Mouse (Mus musculus) midbrain, postnatal 0 days (tissue): ENCODE measurements around the gene Sirt6. TPM values are rescaled to one million over a fixed set of nuclear protein-coding genes. Genes with fewer than 3 reads are reported as not detected.

Experiments used
- ATAC-seq: fragments of 200-750 bp; cut with Nextera tagmentation; 2 replicates; pipeline ENCODE4 v1.8.0; 2017; ENCODE audit warnings: moderate number of reproducible peaks, mild to moderate bottlenecking, moderate TSS enrichment, moderate library complexity; ENCODE audit not compliant: low FRiP score
- DNase-seq: peaks from one replicate; pipeline ENCODE4 v3.0.0-alpha.2; 2015; ENCODE audit warnings: low spot score
- H3K27ac ChIP-seq: fragments of 300-500 bp; sonication (generic); 2 replicates; pipeline ENCODE4 v1.5.1; 2014; ENCODE audit warnings: low read depth, mild to moderate bottlenecking, low read length, mixed read lengths
- H3K27me3 ChIP-seq: fragments of 300-500 bp; sonication (generic); 2 replicates; pipeline ENCODE4 v1.6.1; 2014; ENCODE audit warnings: low read length, control low read depth, mixed read lengths; ENCODE audit not compliant: insufficient read depth
- H3K36me3 ChIP-seq: fragments of 300-500 bp; sonication (generic); 2 replicates; pipeline ENCODE4 v1.6.1; 2014; ENCODE audit warnings: low read length, control low read depth, mixed read lengths; ENCODE audit not compliant: insufficient read depth
- H3K4me1 ChIP-seq: fragments of 300-500 bp; sonication (generic); 2 replicates; pipeline ENCODE4 v1.6.1; 2014; ENCODE audit warnings: mild to moderate bottlenecking, control low read depth, antibody characterized with exemption, low read length, mixed read lengths; ENCODE audit not compliant: insufficient read depth
- H3K4me2 ChIP-seq: fragments of 300-500 bp; sonication (generic); 2 replicates; pipeline ENCODE4 v1.6.1; 2014; ENCODE audit warnings: low read depth, mild to moderate bottlenecking, low read length, mixed read lengths; ENCODE audit not compliant: poor library complexity, severe bottlenecking
- H3K4me3 ChIP-seq: fragments of 300-500 bp; sonication (generic); 2 replicates; pipeline ENCODE4 v1.5.1; 2014; ENCODE audit warnings: low read depth, mild to moderate bottlenecking, low read length, moderate library complexity
- H3K9ac ChIP-seq: fragments of 300-500 bp; sonication (generic); replicated peaks from 2 replicates; pipeline ENCODE4 v1.6.1; 2014; ENCODE audit warnings: mild to moderate bottlenecking, low read length, moderate library complexity, mixed read lengths; ENCODE audit not compliant: poor library complexity, severe bottlenecking
- H3K9me3 ChIP-seq: fragments of 300-500 bp; sonication (generic); 2 replicates; pipeline ENCODE4 v1.6.1; 2016; ENCODE audit warnings: low read length, control low read depth
- CTCF ChIP-seq: IDR thresholded peaks from 2 replicates; pipeline ENCODE4 v1.5.1; 2016; ENCODE audit warnings: antibody characterized with exemption, mild to moderate bottlenecking
- WGBS: fragments of 180-500 bp; shearing (Covaris S2); extraction: QIAGEN DNeasy Blood & Tissue Kit; methylation state at CpG from one replicate; pipeline ENCODE4 v1.1.7; 2014; 5-methylcytosine and 5-hydroxymethylcytosine counted together
- polyA plus RNA-seq: library from polyadenylated mRNA; unstranded; fragments of >200 nt; fragmentation: Nextera tagmentation; extraction: Ambion mirVana; gene quantifications from 2 replicates; pipeline ENCODE4 v1.2.1, GENCODE M21; 2015
- total RNA-seq: library from RNA; depleted of rRNA; stranded (reverse); fragments of >200 nt; gene quantifications from 2 replicates; pipeline ENCODE4 v1.2.3, GENCODE M21; 2014

Sirt6 gene
- total and polyA plus RNA-seq, 2 experiments from 2014 or later, result 33.8 to 41.0 TPM

GRCm38 (mm10) chr10:81615486-81615885 lies 12.1 kb downstream of the Sirt6 start:
- no peak overlapping the region for H3K9ac ChIP-seq
- TF ChIP-seq CTCF, result no peak
- no peaks in the 10 kb centered on the region for H3K36me3 ChIP-seq
- no peak for ATAC-seq
- DNase-seq, result no peak
- 76% methylated on average over 6 of the region's 6 CpGs for WGBS
- H3K9me3 ChIP-seq, result no peaks in the 10 kb centered on the region
- no peaks in the 10 kb centered on the region for H3K4me1 ChIP-seq
- no peaks in the 10 kb centered on the region for H3K27me3 ChIP-seq
- H3K4me3 ChIP-seq, result no peak overlapping the region
- H3K27ac ChIP-seq, result no peak overlapping the region
- no peak overlapping the region for H3K4me2 ChIP-seq

GRCm38 (mm10) chr10:81612779-81613178 lies 14.8 kb downstream of the Sirt6 start:
- TF ChIP-seq CTCF, result no peak
- 71% methylated on average over 3 of the region's 3 CpGs for WGBS

GRCm38 (mm10) chr10:81608308-81608707 lies 19.3 kb downstream of the Sirt6 start:
- H3K4me2 ChIP-seq, result no peak overlapping the region
- H3K36me3 ChIP-seq, result no peaks in the 10 kb centered on the region
- H3K27ac ChIP-seq, result no peak overlapping the region
- H3K9ac ChIP-seq, result no peak overlapping the region
- 0 out of 2 replicates have a peak, but pooled peaks cover 4% of the 10 kb centered on the region for H3K4me1 ChIP-seq
- H3K4me3 ChIP-seq, result no peak overlapping the region
- DNase-seq (no peak), ATAC-seq (no peak)
- 96% methylated on average over 1 of the region's 1 CpGs for WGBS
- peak; percentile 57 for TF ChIP-seq CTCF
- H3K9me3 ChIP-seq, result no peaks in the 10 kb centered on the region
- no peaks in the 10 kb centered on the region for H3K27me3 ChIP-seq

More at GRCm38 (mm10) chr10:81612779-81613178, 14.8 kb downstream of the Sirt6 start:
- no peaks in the 10 kb centered on the region for H3K27me3 ChIP-seq
- ATAC-seq (no peak), DNase-seq (no peak)
- H3K4me1 ChIP-seq, result no peaks in the 10 kb centered on the region
- H3K9ac ChIP-seq, result no peak overlapping the region
- no peak overlapping the region for H3K4me2 ChIP-seq
- no peaks in the 10 kb centered on the region for H3K9me3 ChIP-seq
- no peaks in the 10 kb centered on the region for H3K36me3 ChIP-seq
- no peak overlapping the region for H3K4me3 ChIP-seq
- H3K27ac ChIP-seq, result no peak overlapping the region

GRCm38 (mm10) chr10:81605974-81606751 lies 21.4 kb downstream of the Sirt6 start, which contains the start of gene BC025920:
Gene BC025920, plus strand, starts transcription at chr10:81606270.
- H3K36me3 ChIP-seq, result no peaks in the 10 kb centered on the region
- H3K4me2 ChIP-seq, result peak within 1 kb of the TSS; percentile 53
- ATAC-seq (peak; percentile 88), DNase-seq (peak; percentile 99)
- TF ChIP-seq CTCF, result peak; percentile 14; the same call in 1 of the 2 replicates
- H3K9ac ChIP-seq, result peak within 1 kb of the TSS; percentile 52; the same call in 1 of the 2 replicates
- H3K4me3 ChIP-seq, result peak within 1 kb of the TSS; percentile 38
- H3K27me3 ChIP-seq, result no peaks in the 10 kb centered on the region
- peak within 1 kb of the TSS; percentile 87 for H3K27ac ChIP-seq
- H3K4me1 ChIP-seq, result peaks cover 4% of the 10 kb centered on the region; the same call in 1 of the 2 replicates
- WGBS, result under 1% methylated on average over 39 of the region's 39 CpGs
- no peaks in the 10 kb centered on the region for H3K9me3 ChIP-seq

- no peak for DNase-seq
- ATAC-seq, result peak; percentile 5; the same call in 1 of the 2 replicates
These were observed 22.0 kb downstream of the Sirt6 start for GRCm38 (mm10) chr10:81605666-81605973.

More at GRCm38 (mm10) chr10:81605666-81605973, 22.0 kb downstream of the Sirt6 start:
- Histone ChIP-seq H3K4me2 (peak overlapping the region; percentile 53), H3K27ac (peak overlapping the region; percentile 87), H3K4me3 (peak overlapping the region; percentile 38), H3K27me3 (no peaks in the 10 kb centered on the region), H3K36me3 (no peaks in the 10 kb centered on the region), H3K4me1 (peaks cover 6% of the 10 kb centered on the region; the same call in 1 of the 2 replicates), H3K9ac (0 out of 2 replicates have a peak overlapping the region, but pooled peaks have one; percentile 9), H3K9me3 (no peaks in the 10 kb centered on the region)
- WGBS, result 4% methylated on average over 14 of the region's 14 CpGs
- no peak for TF ChIP-seq CTCF
